Mouse (Mus musculus): Measurements from ENCODE around the gene Ttc23.

The Ttc23 gene

GRCm38 (mm10) chr7:67741706-67742105 is 94.5 kb downstream of the Ttc23 start:
- no peak for DNase-seq (ENCODE audit: low spot score in 2 of 2)

- no peak for DNase-seq (ENCODE audit: low spot score in 2 of 2)
Measured at GRCm38 (mm10) chr7:67747731-67748305, 100.6 kb downstream of the Ttc23 start.

GRCm38 (mm10) chr7:67749441-67750239 is 102.4 kb downstream of the Ttc23 start:
- no peak for DNase-seq (ENCODE audit: low spot score in 2 of 2)

GRCm38 (mm10) chr7:67754606-67755005 is 107.4 kb downstream of the Ttc23 start:
- no peak for DNase-seq (ENCODE audit: low spot score in 2 of 2)

- no peak for DNase-seq (ENCODE audit: low spot score in 2 of 2)
Measured at GRCm38 (mm10) chr7:67755366-67755765, 108.2 kb downstream of the Ttc23 start.

- no peak for DNase-seq (ENCODE audit: low spot score in 2 of 2)
Measured at GRCm38 (mm10) chr7:67756636-67757035, 109.4 kb downstream of the Ttc23 start.

- DNase-seq (ENCODE audit: low spot score in 2 of 2) = no peak
Measured at GRCm38 (mm10) chr7:67758506-67758857, 111.3 kb downstream of the Ttc23 start.

GRCm38 (mm10) chr7:67758858-67759628 is 111.8 kb downstream of the Ttc23 start:
- DNase-seq (ENCODE audit: low spot score in 2 of 2) = peak; percentile 21 to 65

GRCm38 (mm10) chr7:67759629-67759995 is 112.4 kb downstream of the Ttc23 start, which contains the start of gene Synm:
Synm (minus strand) TSS chr7:67759742.
- peak; percentile 72 to 90 for DNase-seq (ENCODE audit: low spot score in 2 of 2)

GRCm38 (mm10) chr7:67763625-67764024 is 116.4 kb downstream of the Ttc23 start:
- DNase-seq (ENCODE audit: low spot score in 2 of 2) = no peak

GRCm38 (mm10) chr7:67768125-67768524 is 120.9 kb downstream of the Ttc23 start:
- DNase-seq (ENCODE audit: low spot score in 2 of 2) = no peak

- DNase-seq (ENCODE audit: low spot score in 2 of 2) = no peak
Measured at GRCm38 (mm10) chr7:67769487-67769886, 122.3 kb downstream of the Ttc23 start.

GRCm38 (mm10) chr7:67772231-67772630 is 125.0 kb downstream of the Ttc23 start:
- DNase-seq (ENCODE audit: low spot score in 2 of 2) = no peak

- no peak for DNase-seq (ENCODE audit: low spot score in 2 of 2)
Measured at GRCm38 (mm10) chr7:67775623-67776022, 128.4 kb downstream of the Ttc23 start.

GRCm38 (mm10) chr7:67776636-67777305 is 129.6 kb downstream of the Ttc23 start:
- no peak for DNase-seq (ENCODE audit: low spot score in 2 of 2)

- no peak for DNase-seq (ENCODE audit: low spot score in 2 of 2)
Measured at GRCm38 (mm10) chr7:67787861-67788260, 140.7 kb downstream of the Ttc23 start.

- DNase-seq (ENCODE audit: low spot score in 2 of 2) = peak; percentile 40 to 73
Measured at GRCm38 (mm10) chr7:67788713-67789112, 141.5 kb downstream of the Ttc23 start.

- no peak for DNase-seq (ENCODE audit: low spot score in 2 of 2)
Measured at GRCm38 (mm10) chr7:67791256-67791655, 144.0 kb downstream of the Ttc23 start.

- no peak for DNase-seq (ENCODE audit: low spot score in 2 of 2)
Measured at GRCm38 (mm10) chr7:67793449-67793848, 146.2 kb downstream of the Ttc23 start.

- no peak for DNase-seq (ENCODE audit: low spot score in 2 of 2)
Measured at GRCm38 (mm10) chr7:67797065-67797464, 149.9 kb downstream of the Ttc23 start.

- no peak for DNase-seq (ENCODE audit: low spot score in 2 of 2)
Measured at GRCm38 (mm10) chr7:67798476-67798875, 151.3 kb downstream of the Ttc23 start.

- DNase-seq (ENCODE audit: low spot score in 2 of 2) = no peak
Measured at GRCm38 (mm10) chr7:67800547-67800946, 153.3 kb downstream of the Ttc23 start.

All from spleen, postnatal 4 days (tissue).